9 mouse cellular contexts compared by ENCODE assay signal in the genomic region with DNA sequence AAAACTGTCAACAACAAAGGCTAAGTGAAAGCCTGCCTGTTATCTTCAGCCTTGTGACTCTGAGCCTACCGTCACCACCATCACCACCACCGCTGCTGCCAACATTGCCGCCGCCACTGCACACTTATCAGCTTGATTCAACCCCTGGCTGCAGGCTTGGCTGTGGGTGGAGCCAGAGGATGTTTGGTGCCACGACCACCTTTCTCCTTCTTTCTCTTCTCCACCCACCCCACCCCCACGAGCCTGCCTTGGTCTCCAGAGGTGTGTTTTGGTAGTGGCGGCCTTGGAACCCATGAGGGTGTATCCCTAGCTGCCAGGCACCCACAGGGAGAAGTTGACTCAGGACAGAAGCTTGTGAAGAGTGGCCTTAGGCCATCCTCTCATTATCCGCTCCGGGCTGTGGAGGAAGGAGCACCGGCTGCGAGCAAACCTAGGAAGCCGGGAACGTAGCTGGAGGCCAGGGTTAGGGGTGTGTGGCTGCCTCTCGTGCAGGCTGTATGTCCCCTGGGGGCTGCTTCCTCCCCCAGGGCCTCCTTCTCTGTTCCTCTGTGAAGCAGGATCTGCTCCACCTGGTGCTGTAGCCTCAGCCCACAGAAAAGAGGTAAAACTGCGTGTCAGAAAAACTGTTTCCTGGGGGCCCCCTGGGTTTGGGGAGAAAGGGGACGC. TPM values are rescaled to one million over a fixed set of nuclear protein-coding genes. Genes with fewer than 3 reads are reported as not detected.
DNase-seq lines count a peak whose midpoint lies in the region; ATAC-seq and TF ChIP-seq lines count a peak whose summit lies in the region.
"Had no signal": no experiment of that assay in that cellular context is flagged by ENCODE, and none has a peak within 500 bp of the region (broad histone marks: within the 10 kb centered on the region; RNA-seq: fewer than 3 reads in every experiment).

No protein-coding gene starts in this region.

- in situ Hi-C loops in CH12.LX (cut with MboI; ENCODE audit: low pct_ligation_motif_present, low pct_unique_long_range_greater_than_20kb, low sequenced_read_pairs) = loop anchor here (5.0 kb wide), 1 partner anchor 58 kb away; no protein-coding TSS in a partner anchor

- peak overlapping the region; percentile 9; the same call in 1 of the 2 replicates for H3K4me2 ChIP-seq in CH12.LX (ENCODE audit: insufficient read depth, low read depth, poor library complexity, severe bottlenecking)
- peak overlapping the region; percentile 16; the same call in 1 of the 2 replicates for H3K4me2 ChIP-seq in heart, embryonic 13.5 days
- peak overlapping the region; percentile 29; the same call in 1 of the 2 replicates for H3K4me2 ChIP-seq in liver, postnatal 0 days (ENCODE audit: low read depth, low read length)

- H3K27me3 ChIP-seq in CH12.LX (replicated peaks) = no peaks in the 10 kb centered on the region
- H3K27me3 ChIP-seq in heart, embryonic 13.5 days (replicated peaks) = no peaks in the 10 kb centered on the region
- no peaks in the 10 kb centered on the region for H3K27me3 ChIP-seq in liver, postnatal 0 days (ENCODE audit: insufficient read depth, low read length)

- no peaks in the 10 kb centered on the region for H3K9me3 ChIP-seq in CH12.LX (replicated peaks; ENCODE audit: low read length)
- no peaks in the 10 kb centered on the region for H3K9me3 ChIP-seq in heart, embryonic 13.5 days
- no peaks in the 10 kb centered on the region for H3K9me3 ChIP-seq in liver, postnatal 0 days (ENCODE audit: low read length)

- H3K36me3 ChIP-seq in CH12.LX (replicated peaks in 1 of 2; ENCODE audit: control insufficient read depth in 1 of 2, insufficient read depth in 1 of 2, low read length in 1 of 2) = no peaks in the 10 kb centered on the region
- no peaks in the 10 kb centered on the region for H3K36me3 ChIP-seq in heart, embryonic 13.5 days
- no peaks in the 10 kb centered on the region for H3K36me3 ChIP-seq in liver, postnatal 0 days (replicated peaks; ENCODE audit: insufficient read depth, low read length)

- no peak for ATAC-seq in heart, embryonic 13.5 days (ENCODE audit: extremely low read depth, insufficient number of reproducible peaks, low FRiP score, low TSS enrichment)
- ATAC-seq in liver, postnatal 0 days = no peak

- H3K27ac ChIP-seq in CH12.LX (ENCODE audit: insufficient read depth, low read depth) = no peak overlapping the region
- H3K27ac ChIP-seq in heart, embryonic 13.5 days (replicated peaks) = peak overlapping the region; percentile 77
- no peak overlapping the region for H3K27ac ChIP-seq in liver, postnatal 0 days (ENCODE audit: low read depth)
- H3K27ac ChIP-seq: left cerebral cortex, adult 2 months had no signal

- peak; percentile 62 for DNase-seq in adrenal gland, postnatal 14 days
- no peak for DNase-seq in adrenal gland, postnatal 10 days
- peak; percentile 59 for DNase-seq in CH12.LX (ENCODE audit: extremely low read depth)
- DNase-seq in liver, postnatal 0 days = peak; percentile 32
- no peak for DNase-seq in ovary, adult 18-20 months (ENCODE audit: low spot score)
- no peak for DNase-seq in frontal cortex, postnatal 36 days (ENCODE audit: low spot score in 2 of 2)
- DNase-seq in lung, postnatal 10 days = no peak

- H3K4me3 ChIP-seq in CH12.LX (replicated peaks in 1 of 3; ENCODE audit: low read depth in 2 of 3, low read length in 2 of 3, poor library complexity in 1 of 3) = no peak overlapping the region
- no peak overlapping the region for H3K4me3 ChIP-seq in heart, embryonic 13.5 days
- H3K4me3 ChIP-seq in liver, postnatal 0 days (ENCODE audit: low read depth, low read length) = no peak overlapping the region
- H3K4me3 ChIP-seq: left cerebral cortex, adult 2 months had no signal

- no peak; the same call in 1 of the 2 replicates for TF ChIP-seq RAD21 in CH12.LX (IDR thresholded peaks at IDR 0.05; ENCODE audit: low read depth, low read length)

- no peaks in the 10 kb centered on the region for H3K79me2 ChIP-seq in CH12.LX (replicated peaks; ENCODE audit: control insufficient read depth, extremely low read depth, insufficient read depth, poor library complexity, severe bottlenecking)

- dilution Hi-C loops in CH12.LX (cut with MboI; ENCODE audit: extremely low pct_ligation_motif_present, extremely low pct_unique_long_range_greater_than_20kb, low sequenced_read_pairs) = no loop called here

- peak; percentile 66 for TF ChIP-seq EP300 in CH12.LX (IDR thresholded peaks at IDR 0.05; ENCODE audit: low read length)
- no peak for TF ChIP-seq EP300 in liver, postnatal 0 days (IDR thresholded peaks at IDR 0.05; ENCODE audit: low read depth)

- H3K9ac ChIP-seq in CH12.LX (ENCODE audit: insufficient read depth, low read depth) = no peak overlapping the region
- peak overlapping the region; percentile 24 for H3K9ac ChIP-seq in heart, embryonic 13.5 days
- no peak overlapping the region for H3K9ac ChIP-seq in liver, postnatal 0 days (replicated peaks)

- TF ChIP-seq CTCF in CH12.LX (conservative IDR thresholded peaks at IDR 0.05 in 1 of 2, IDR thresholded peaks at IDR 0.05 in 1 of 2; ENCODE audit: low read depth in 2 of 2, low read length in 2 of 2) = peak in 1 of 2 experiments; percentile 1; a peak in 1 of 4 replicates
- TF ChIP-seq CTCF in liver, postnatal 0 days (IDR thresholded peaks at IDR 0.05; ENCODE audit: low read depth) = no peak

- TF ChIP-seq POLR2A in CH12.LX (IDR thresholded peaks at IDR 0.05; ENCODE audit: low read depth, low read length) = 0 out of 2 replicates have a peak, but pooled peaks have one; percentile 15

- WGBS in heart, embryonic 13.5 days = 34% methylated on average over 16 of the region's 16 CpGs
- WGBS in liver, postnatal 0 days (ENCODE audit: insufficient replicate concordance) = 52% methylated on average over 16 of the region's 16 CpGs

- peaks cover 27 to 80% of the 10 kb centered on the region in 2 experiments for H3K4me1 ChIP-seq in CH12.LX (ENCODE audit: control insufficient read depth in 1 of 2, insufficient read depth in 2 of 2)
- H3K4me1 ChIP-seq in heart, embryonic 13.5 days = peaks cover 87% of the 10 kb centered on the region
- peaks cover 65% of the 10 kb centered on the region for H3K4me1 ChIP-seq in liver, postnatal 0 days (ENCODE audit: insufficient read depth)

TF ChIP-seq in CH12.LX, 34 proteins besides CTCF, POLR2A, EP300 and RAD21:
- peak; percentile 53; the same call in 1 of the 2 replicates for TF ChIP-seq MAZ (IDR thresholded peaks at IDR 0.05; ENCODE audit: low read depth, low read length)
- TF ChIP-seq POLR2AphosphoS2 (IDR thresholded peaks at IDR 0.05; ENCODE audit: low read depth, low read length) = no peak
- peak; percentile 46; the same call in 1 of the 2 replicates for TF ChIP-seq MEF2A (IDR thresholded peaks at IDR 0.05; ENCODE audit: borderline replicate concordance, low read depth, low read length)
- TF ChIP-seq ELF1 (IDR thresholded peaks at IDR 0.05; ENCODE audit: low read depth, low read length) = no peak
- no peak for TF ChIP-seq USF1 (IDR thresholded peaks at IDR 0.05; ENCODE audit: low read depth, low read length)
- peak; percentile 80 for TF ChIP-seq TCF12 (IDR thresholded peaks at IDR 0.05; ENCODE audit: low read depth, low read length)
- TF ChIP-seq USF2 (conservative IDR thresholded peaks at IDR 0.05; ENCODE audit: low read depth, low read length) = no peak
- no peak for TF ChIP-seq PAX5 (IDR thresholded peaks at IDR 0.05; ENCODE audit: low read length)
- no peak for TF ChIP-seq E2F4 (IDR thresholded peaks at IDR 0.05; ENCODE audit: insufficient replicate concordance, low read depth, low read length)
- TF ChIP-seq NELFE (IDR thresholded peaks at IDR 0.05; ENCODE audit: low read depth, low read length) = no peak
- no peak for TF ChIP-seq MXI1 (IDR thresholded peaks at IDR 0.05; ENCODE audit: low read depth, low read length)
- TF ChIP-seq CHD2 (IDR thresholded peaks at IDR 0.05; ENCODE audit: low read length) = no peak
- no peak for TF ChIP-seq JUND (conservative IDR thresholded peaks at IDR 0.05; ENCODE audit: low read depth, low read length)
- peak; percentile 66 for TF ChIP-seq ETS1 (conservative IDR thresholded peaks at IDR 0.05; ENCODE audit: low read depth, low read length)
- no peak for TF ChIP-seq ZC3H11A (IDR thresholded peaks at IDR 0.05; ENCODE audit: low read depth, low read length)
- 0 out of 2 replicates have a peak, but pooled peaks have one; percentile 38 for TF ChIP-seq SIN3A (IDR thresholded peaks at IDR 0.05; ENCODE audit: low read length)
- TF ChIP-seq JUN (IDR thresholded peaks at IDR 0.05; ENCODE audit: insufficient read depth, low read depth, low read length) = no peak
- TF ChIP-seq ZNF384 (IDR thresholded peaks at IDR 0.05; ENCODE audit: low read depth, low read length) = no peak
- TF ChIP-seq IRF4 (IDR thresholded peaks at IDR 0.05; ENCODE audit: low read depth, low read length) = peak; percentile 62; the same call in 1 of the 2 replicates
- TF ChIP-seq GABPA (IDR thresholded peaks at IDR 0.05; ENCODE audit: insufficient replicate concordance, low read depth, low read length) = no peak
- peak; percentile 29 for TF ChIP-seq SMC3 (IDR thresholded peaks at IDR 0.05; ENCODE audit: low read depth, low read length)
- TF ChIP-seq HCFC1 (IDR thresholded peaks at IDR 0.05; ENCODE audit: low read depth, low read length) = no peak
- TF ChIP-seq BHLHE40 (IDR thresholded peaks at IDR 0.05; ENCODE audit: low read depth, low read length) = peak; percentile 94
- TF ChIP-seq RCOR1 (conservative IDR thresholded peaks at IDR 0.05; ENCODE audit: low read depth, low read length) = 0 out of 2 replicates have a peak, but pooled peaks have one; percentile 54
- TF ChIP-seq KAT2A (IDR thresholded peaks at IDR 0.05; ENCODE audit: insufficient replicate concordance, low read length) = peak; percentile 65; the same call in 1 of the 2 replicates

RNA-seq across cellular contexts. Expression of gene Irf2bpl, which starts 54.9 kb away (rescaled TPM):
- 48.4 and 53.8 TPM in 2 replicates for total RNA-seq in adrenal gland, postnatal 14 days (2021)
- total RNA-seq in adrenal gland, postnatal 10 days (2021) = 10 to 100 TPM; 39.7 to 53.2 TPM
- total RNA-seq in CH12.LX (2012; rRNA removed) (19.6 and 21.4 TPM in 2 replicates), CH12.LX (2014; rRNA removed) (7.0 and 8.2 TPM in 2 replicates)
- 10.2 and 12.1 TPM in 2 replicates for polyA plus RNA-seq in CH12.LX (2012; ENCODE audit: insufficient read length, low read depth)
- 32.7 and 34.1 TPM in 2 replicates for polyA plus RNA-seq in heart, embryonic 13.5 days (2015; fragmentation: Nextera tagmentation; extraction: Ambion mirVana)
- 5.0 and 5.3 TPM in 2 replicates for polyA plus RNA-seq in liver, postnatal 0 days (2015; fragmentation: Nextera tagmentation; extraction: Ambion mirVana)

Comparison
In these comparisons a context has a peak if more than half of its experiments do, and no peak if none do; other contexts are left out.
1. DNase-seq: peak in adrenal gland, postnatal 14 days (single experiment), CH12.LX (single experiment) and liver, postnatal 0 days (single experiment); none in adrenal gland, postnatal 10 days (single experiment), ovary, adult 18-20 months (single experiment), frontal cortex, postnatal 36 days (0 of 2) and lung, postnatal 10 days (single experiment).
2. Peak in every context shown above with its lines, with median percentiles within 50 percentile points of each other: H3K4me2 ChIP-seq.